Mouse (Mus musculus): ENCODE data around the gene Kazn. TPM values are rescaled to one million over a fixed set of nuclear protein-coding genes. Genes with fewer than 3 reads are reported as not detected.

Gene Kazn
- total RNA-seq, 1 experiment: 14.0 TPM

DNA sequence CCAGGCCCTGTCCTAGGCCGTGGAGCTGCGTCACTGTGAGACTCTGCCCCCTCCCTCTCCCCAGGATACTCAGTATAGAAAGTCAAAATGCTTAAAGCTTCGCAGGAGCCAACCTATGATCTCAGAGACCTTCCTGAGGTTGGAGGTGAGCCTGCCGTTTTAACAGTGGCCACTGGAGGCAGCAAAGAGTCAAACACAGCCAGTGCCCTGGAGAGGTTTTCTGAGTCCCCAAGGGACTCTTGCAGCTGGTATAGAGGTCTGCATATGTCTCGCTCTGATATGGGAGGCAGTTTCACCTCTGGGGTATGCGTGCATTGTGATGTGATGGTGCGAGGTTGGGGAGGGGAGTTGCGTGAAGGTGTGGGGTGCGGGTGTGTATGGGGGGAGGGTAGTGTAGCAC, 10.2 kb upstream of the Kazn start:
- TF ChIP-seq ZNF384 (IDR thresholded peaks at IDR 0.05; ENCODE audit: low read depth, low read length) (no peak), ZC3H11A (IDR thresholded peaks at IDR 0.05; ENCODE audit: borderline replicate concordance, low read depth, low read length) (0 out of 2 replicates have a peak, but pooled peaks have one; percentile 22)
- H3K4me1 ChIP-seq (ENCODE audit: control insufficient read depth in 2 of 2, insufficient read depth in 2 of 2, low read length in 2 of 2, poor library complexity in 1 of 2): peaks cover 2 to 28% of the 10 kb centered on the region in 2 experiments
- no peak overlapping the region for H3K4me3 ChIP-seq (ENCODE audit: insufficient read depth in 1 of 2, low read depth in 1 of 2, low read length in 2 of 2, poor library complexity in 1 of 2, severe bottlenecking in 1 of 2)
- H3K9me3 ChIP-seq (ENCODE audit: control insufficient read depth, insufficient read depth, low read depth, low read length): no peaks in the 10 kb centered on the region
- H3K9ac ChIP-seq (ENCODE audit: insufficient read depth, low read depth, low read length, poor library complexity, severe bottlenecking): no peak overlapping the region
- peak; percentile 88 for DNase-seq (ENCODE audit: low read depth, low spot score)
- in situ Hi-C loops (cut with MboI; ENCODE audit: low sequenced_read_pairs in 2 of 2, unreplicated experiment in 2 of 2): no loop called here
- no peaks in the 10 kb centered on the region for H3K36me3 ChIP-seq (ENCODE audit: control insufficient read depth, insufficient read depth, low read length, poor library complexity, severe bottlenecking)
- no peak overlapping the region; the same call in 1 of the 2 replicates for H3K27ac ChIP-seq (ENCODE audit: insufficient read depth, low read depth, low read length, poor library complexity, severe bottlenecking)

DNA sequence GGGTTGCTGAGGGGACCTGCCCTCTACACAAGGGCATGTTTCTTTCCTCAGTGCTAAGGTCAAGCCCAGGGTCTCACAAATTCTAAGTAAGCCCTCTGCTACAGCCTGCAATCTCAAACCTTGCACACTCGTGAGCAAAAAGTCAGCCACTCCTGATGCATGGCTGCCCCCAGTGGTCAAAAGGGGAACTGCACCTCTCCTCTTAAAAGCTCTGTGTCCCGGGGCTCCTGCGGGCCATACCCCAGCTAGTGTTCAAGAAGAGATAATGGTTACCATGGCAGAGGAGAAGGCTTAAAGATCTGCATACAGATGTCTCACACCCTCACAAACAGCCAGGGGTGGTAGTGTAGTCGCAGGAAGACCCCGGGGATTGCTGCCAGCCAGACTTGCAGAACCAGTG, 9.2 kb upstream of the Kazn start:
- no peak for TF ChIP-seq ZNF384 (IDR thresholded peaks at IDR 0.05; ENCODE audit: low read depth, low read length)
- peak; percentile 9; the same call in 1 of the 2 replicates for TF ChIP-seq ZC3H11A (IDR thresholded peaks at IDR 0.05; ENCODE audit: borderline replicate concordance, low read depth, low read length)
- peaks cover 2 to 34% of the 10 kb centered on the region in 2 experiments for H3K4me1 ChIP-seq (ENCODE audit: control insufficient read depth in 2 of 2, insufficient read depth in 2 of 2, low read length in 2 of 2, poor library complexity in 1 of 2)
- in situ Hi-C loops (cut with MboI; ENCODE audit: low sequenced_read_pairs in 2 of 2, unreplicated experiment in 2 of 2): no loop called here
- no peaks in the 10 kb centered on the region for H3K36me3 ChIP-seq (ENCODE audit: control insufficient read depth, insufficient read depth, low read length, poor library complexity, severe bottlenecking)
- no peaks in the 10 kb centered on the region for H3K9me3 ChIP-seq (ENCODE audit: control insufficient read depth, insufficient read depth, low read depth, low read length)
- no peak overlapping the region for H3K27ac ChIP-seq (ENCODE audit: insufficient read depth, low read depth, low read length, poor library complexity, severe bottlenecking)
- peak; percentile 88 for DNase-seq (ENCODE audit: low read depth, low spot score)
- H3K9ac ChIP-seq (ENCODE audit: insufficient read depth, low read depth, low read length, poor library complexity, severe bottlenecking): no peak overlapping the region
- no peak overlapping the region for H3K4me3 ChIP-seq (ENCODE audit: insufficient read depth in 1 of 2, low read depth in 1 of 2, low read length in 2 of 2, poor library complexity in 1 of 2, severe bottlenecking in 1 of 2)

DNA sequence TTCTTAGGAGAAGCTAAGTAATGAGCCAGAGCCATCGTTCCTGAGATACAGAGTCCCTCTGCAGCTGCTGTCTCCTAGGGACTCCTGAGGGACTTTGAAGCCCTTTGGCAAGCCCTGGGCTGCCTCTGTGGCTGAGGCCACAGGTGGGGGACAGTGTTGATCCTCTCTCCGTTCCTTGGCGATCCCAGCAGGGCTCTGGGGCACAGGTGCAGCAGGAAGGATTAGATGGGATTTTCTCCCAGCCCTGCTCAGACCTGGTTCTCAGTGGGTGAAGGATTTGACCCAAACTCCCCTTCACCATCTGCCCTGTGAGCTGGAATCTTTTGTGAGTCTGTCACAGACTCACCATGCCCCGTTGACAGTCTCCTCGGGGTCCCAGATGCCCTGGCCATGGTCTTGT, 7.5 kb upstream of the Kazn start:
- H3K27ac ChIP-seq (ENCODE audit: insufficient read depth, low read depth, low read length, poor library complexity, severe bottlenecking): no peak overlapping the region
- no peak for DNase-seq (ENCODE audit: low read depth, low spot score)
- no peak for TF ChIP-seq ZC3H11A (IDR thresholded peaks at IDR 0.05; ENCODE audit: borderline replicate concordance, low read depth, low read length)
- no peak for TF ChIP-seq HCFC1 (IDR thresholded peaks at IDR 0.05; ENCODE audit: borderline replicate concordance, insufficient read depth, low read length)
- TF ChIP-seq MAFK (IDR thresholded peaks at IDR 0.05; ENCODE audit: insufficient read depth, low read depth, low read length): no peak
- no peak for TF ChIP-seq CHD2 (IDR thresholded peaks at IDR 0.05; ENCODE audit: low read depth, low read length)
- no peak for TF ChIP-seq ZNF384 (IDR thresholded peaks at IDR 0.05; ENCODE audit: low read depth, low read length)

DNA sequence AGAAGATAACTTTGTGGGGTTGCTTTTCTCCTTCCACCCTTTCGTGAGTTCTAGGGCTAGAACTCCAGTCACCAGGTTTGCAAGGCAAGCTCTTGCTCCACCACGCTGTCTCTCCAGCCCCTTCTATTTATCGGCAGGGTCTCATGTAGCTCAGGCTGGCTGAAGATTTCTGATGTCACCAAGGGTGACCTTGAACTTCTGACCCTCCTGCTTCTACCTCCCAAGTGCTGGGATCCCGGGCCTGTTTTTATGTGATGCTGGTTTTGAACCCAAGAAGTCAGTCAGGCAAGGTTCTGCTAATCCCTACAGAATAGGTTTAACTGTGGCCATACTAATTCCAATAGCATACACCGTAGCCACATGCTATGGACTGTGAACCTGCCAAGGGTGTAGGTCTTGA, 5.4 kb upstream of the Kazn start:
- in situ Hi-C loops (cut with MboI; ENCODE audit: low sequenced_read_pairs in 2 of 2, unreplicated experiment in 2 of 2): no loop called here

More for the DNA sequence above, 7.5 kb upstream of the Kazn start:
- H3K36me3 ChIP-seq (ENCODE audit: control insufficient read depth, insufficient read depth, low read length, poor library complexity, severe bottlenecking): no peaks in the 10 kb centered on the region
- in situ Hi-C loops (cut with MboI; ENCODE audit: low sequenced_read_pairs in 2 of 2, unreplicated experiment in 2 of 2): no loop called here
- H3K9me3 ChIP-seq (ENCODE audit: control insufficient read depth, insufficient read depth, low read depth, low read length): no peaks in the 10 kb centered on the region
- no peak overlapping the region for H3K9ac ChIP-seq (ENCODE audit: insufficient read depth, low read depth, low read length, poor library complexity, severe bottlenecking)
- H3K4me3 ChIP-seq (ENCODE audit: insufficient read depth in 1 of 2, low read depth in 1 of 2, low read length in 2 of 2, poor library complexity in 1 of 2, severe bottlenecking in 1 of 2): no peak overlapping the region
- H3K4me1 ChIP-seq (ENCODE audit: control insufficient read depth in 2 of 2, insufficient read depth in 2 of 2, low read length in 2 of 2, poor library complexity in 1 of 2): peaks cover 9 to 37% of the 10 kb centered on the region in 2 experiments

DNA sequence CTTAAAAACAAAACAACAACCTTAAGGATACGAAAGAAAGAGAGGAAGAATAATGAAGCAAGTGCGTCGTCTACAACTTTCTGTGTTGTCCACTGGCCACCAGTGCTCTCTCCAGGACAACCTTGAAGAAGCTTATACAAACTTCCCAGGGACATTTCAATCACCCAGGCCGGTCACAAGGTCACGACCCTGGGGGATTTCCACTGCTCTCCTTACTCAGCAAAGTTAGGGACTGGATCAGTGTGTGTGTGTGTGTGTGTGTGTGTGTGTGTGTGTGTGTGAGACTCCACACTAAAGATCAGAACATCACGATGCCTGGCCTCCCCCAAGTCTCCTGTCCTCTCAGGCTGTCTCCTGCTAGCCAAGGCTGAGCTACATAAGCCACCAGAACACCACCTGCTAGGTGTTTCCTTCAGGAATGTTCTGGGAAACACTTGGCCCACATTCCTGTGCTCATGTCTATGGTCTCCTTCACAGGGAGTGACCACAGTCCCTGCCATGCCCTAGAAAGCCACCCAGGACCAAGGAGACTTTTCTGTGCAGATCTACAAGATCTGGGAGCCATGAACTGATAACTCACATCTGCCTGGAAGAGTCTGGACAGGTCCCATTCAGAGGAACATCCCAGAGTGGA, 3.7 kb upstream of the Kazn start:
- Histone ChIP-seq H3K4me3 (ENCODE audit: insufficient read depth in 1 of 2, low read depth in 1 of 2, low read length in 2 of 2, poor library complexity in 1 of 2, severe bottlenecking in 1 of 2) (no peak overlapping the region), H3K9me3 (ENCODE audit: control insufficient read depth, insufficient read depth, low read depth, low read length) (no peaks in the 10 kb centered on the region), H3K9ac (ENCODE audit: insufficient read depth, low read depth, low read length, poor library complexity, severe bottlenecking) (no peak overlapping the region), H3K36me3 (ENCODE audit: control insufficient read depth, insufficient read depth, low read length, poor library complexity, severe bottlenecking) (no peaks in the 10 kb centered on the region), H3K27ac (ENCODE audit: insufficient read depth, low read depth, low read length, poor library complexity, severe bottlenecking) (no peak overlapping the region), H3K4me1 (ENCODE audit: control insufficient read depth in 2 of 2, insufficient read depth in 2 of 2, low read length in 2 of 2, poor library complexity in 1 of 2) (peaks cover 11 to 20% of the 10 kb centered on the region in 2 experiments)
- in situ Hi-C loops (cut with MboI; ENCODE audit: low sequenced_read_pairs in 2 of 2, unreplicated experiment in 2 of 2): no loop called here
- TF ChIP-seq HCFC1 (IDR thresholded peaks at IDR 0.05; ENCODE audit: borderline replicate concordance, insufficient read depth, low read length): no peak
- no peak for TF ChIP-seq CHD2 (IDR thresholded peaks at IDR 0.05; ENCODE audit: low read depth, low read length)
- 0 out of 2 replicates have a peak, but pooled peaks have one; percentile 16 for TF ChIP-seq MAFK (IDR thresholded peaks at IDR 0.05; ENCODE audit: insufficient read depth, low read depth, low read length)
- TF ChIP-seq ZC3H11A (IDR thresholded peaks at IDR 0.05; ENCODE audit: borderline replicate concordance, low read depth, low read length): no peak
- no peak for TF ChIP-seq ZNF384 (IDR thresholded peaks at IDR 0.05; ENCODE audit: low read depth, low read length)
- no peak for DNase-seq (ENCODE audit: low read depth, low spot score)

More for the DNA sequence above, 5.4 kb upstream of the Kazn start:
- Histone ChIP-seq H3K9ac (ENCODE audit: insufficient read depth, low read depth, low read length, poor library complexity, severe bottlenecking) (no peak overlapping the region), H3K27ac (ENCODE audit: insufficient read depth, low read depth, low read length, poor library complexity, severe bottlenecking) (no peak overlapping the region; the same call in 1 of the 2 replicates), H3K36me3 (ENCODE audit: control insufficient read depth, insufficient read depth, low read length, poor library complexity, severe bottlenecking) (no peaks in the 10 kb centered on the region), H3K4me1 (ENCODE audit: control insufficient read depth in 2 of 2, insufficient read depth in 2 of 2, low read length in 2 of 2, poor library complexity in 1 of 2) (peaks cover 10 to 27% of the 10 kb centered on the region in 2 experiments), H3K4me3 (ENCODE audit: insufficient read depth in 1 of 2, low read depth in 1 of 2, low read length in 2 of 2, poor library complexity in 1 of 2, severe bottlenecking in 1 of 2) (no peak overlapping the region), H3K9me3 (ENCODE audit: control insufficient read depth, insufficient read depth, low read depth, low read length) (no peaks in the 10 kb centered on the region)
- no peak for DNase-seq (ENCODE audit: low read depth, low spot score)
- no peak for TF ChIP-seq CHD2 (IDR thresholded peaks at IDR 0.05; ENCODE audit: low read depth, low read length)
- TF ChIP-seq ZNF384 (IDR thresholded peaks at IDR 0.05; ENCODE audit: low read depth, low read length): no peak
- no peak for TF ChIP-seq MAFK (IDR thresholded peaks at IDR 0.05; ENCODE audit: insufficient read depth, low read depth, low read length)
- TF ChIP-seq HCFC1 (IDR thresholded peaks at IDR 0.05; ENCODE audit: borderline replicate concordance, insufficient read depth, low read length): no peak
- TF ChIP-seq ZC3H11A (IDR thresholded peaks at IDR 0.05; ENCODE audit: borderline replicate concordance, low read depth, low read length): no peak

Data from ES-E14 (cell line).